Mouse (Mus musculus) liver, embryonic 14.5 days (tissue): ENCODE measurements around the gene Lin37. TPM values are rescaled to one million over a fixed set of nuclear protein-coding genes. Genes with fewer than 3 reads are reported as not detected.

Experiments used
- ATAC-seq: fragments of 200-750 bp; cut with Nextera tagmentation; 2 replicates; pipeline ENCODE4 v1.8.0; 2017; ENCODE audit warnings: moderate number of reproducible peaks, mild to moderate bottlenecking, moderate library complexity; ENCODE audit not compliant: insufficient read depth
- DNase-seq, 3 experiments: peaks; one replicate each; pipeline ENCODE4 v3.0.0-alpha.2; 2012 to 2013; ENCODE audit warnings: low read depth in 3 of 3, low spot score in 3 of 3
- H3K27ac ChIP-seq: fragments of 300-500 bp; sonication (generic); 2 replicates; pipeline ENCODE4 v1.5.1; 2014; ENCODE audit warnings: moderate library complexity, mild to moderate bottlenecking, control low read depth, inconsistent platforms
- H3K27me3 ChIP-seq: fragments of 300-500 bp; sonication (generic); 2 replicates; pipeline ENCODE4 v1.6.1; 2014; ENCODE audit warnings: mild to moderate bottlenecking, low read length, moderate library complexity; ENCODE audit not compliant: control insufficient read depth, insufficient read depth
- H3K36me3 ChIP-seq: fragments of 300-500 bp; sonication (generic); replicated peaks from 2 replicates; pipeline ENCODE4 v1.6.1; 2014; ENCODE audit warnings: low read depth; ENCODE audit not compliant: control insufficient read depth, insufficient read depth
- H3K4me1 ChIP-seq, 2 experiments: fragments of 200-500 bp in 1 of 2; fragments of 300-500 bp in 1 of 2; sonication (generic) in 1 of 2; replicated peaks; 2 replicates each; pipeline ENCODE4 v1.6.1; 2012 to 2014; ENCODE audit warnings: antibody characterized with exemption in 1 of 2, inconsistent platforms in 1 of 2, low read length in 1 of 2; ENCODE audit not compliant: control insufficient read depth in 2 of 2, insufficient read depth in 2 of 2
- H3K4me2 ChIP-seq: fragments of 300-500 bp; sonication (generic); 2 replicates; pipeline ENCODE4 v1.6.1; 2014; ENCODE audit warnings: low read depth, mild to moderate bottlenecking, control low read depth, moderate library complexity
- H3K4me3 ChIP-seq, 2 experiments: fragments of 200-500 bp in 1 of 2; fragments of 300-500 bp in 1 of 2; sonication (generic) in 1 of 2; 2 replicates each; pipeline ENCODE4 v1.5.1; 2012 to 2014; ENCODE audit warnings: low read depth in 2 of 2, low read length in 2 of 2, mild to moderate bottlenecking in 2 of 2, control low read depth in 1 of 2, inconsistent platforms in 1 of 2, moderate library complexity in 1 of 2; ENCODE audit not compliant: insufficient read depth in 1 of 2
- H3K9ac ChIP-seq: fragments of 300-500 bp; sonication (generic); replicated peaks from 2 replicates; pipeline ENCODE4 v1.6.1; 2014; ENCODE audit warnings: mild to moderate bottlenecking, control low read depth, moderate library complexity
- H3K9me3 ChIP-seq: fragments of 300-500 bp; sonication (generic); 2 replicates; pipeline ENCODE4 v1.6.1; 2016; ENCODE audit warnings: low read length, mixed read lengths; ENCODE audit not compliant: control insufficient read depth
- CTCF ChIP-seq: IDR thresholded peaks from 2 replicates; pipeline ENCODE4 v1.5.1; 2016; ENCODE audit warnings: antibody characterized with exemption, low read depth, control low read depth
- EP300 ChIP-seq: IDR thresholded peaks from 2 replicates; pipeline ENCODE4 v1.6.1; 2016; ENCODE audit warnings: antibody characterized with exemption, low read depth
- WGBS: fragments of 180-500 bp; shearing (Covaris S2); extraction: QIAGEN DNeasy Blood & Tissue Kit; methylation state at CpG from one replicate; pipeline ENCODE4 v1.1.7; 2014; ENCODE audit not compliant: insufficient replicate concordance; 5-methylcytosine and 5-hydroxymethylcytosine counted together
- polyA plus RNA-seq, 2 experiments: library from polyadenylated mRNA; depleted of rRNA in 1 of 2; stranded (reverse) in 1 of 2; unstranded in 1 of 2; fragments of >200 nt; fragmentation: Nextera tagmentation in 1 of 2; extraction: Ambion mirVana in 1 of 2; gene quantifications; 2 replicates each; pipeline versions ENCODE4 v1.2.1 to v1.2.3; 2012 to 2014

Gene Lin37
- polyA plus RNA-seq, 2 experiments = 17.6 to 21.2 TPM

GRCm38 (mm10) chr7:30524487-30524886 lies 35.2 kb downstream of the Lin37 start:
- no peak for ATAC-seq
- H3K27ac ChIP-seq = no peak overlapping the region
- H3K36me3 ChIP-seq = peaks cover 3% of the 10 kb centered on the region; the same call in 1 of the 2 replicates
- no peaks in the 10 kb centered on the region for H3K4me1 ChIP-seq
- no peak overlapping the region for H3K4me3 ChIP-seq
- H3K9ac ChIP-seq = no peak overlapping the region
- no peaks in the 10 kb centered on the region for H3K27me3 ChIP-seq
- TF ChIP-seq EP300 = no peak
- TF ChIP-seq CTCF = no peak
- H3K9me3 ChIP-seq = no peaks in the 10 kb centered on the region
- no peak overlapping the region for H3K4me2 ChIP-seq
- DNase-seq = no peak
- WGBS = 74% methylated on average over 6 of the region's 6 CpGs

- no peak for ATAC-seq
- H3K27ac ChIP-seq = no peak overlapping the region
- no peak for DNase-seq
- H3K27me3 ChIP-seq = no peaks in the 10 kb centered on the region
- no peaks in the 10 kb centered on the region for H3K9me3 ChIP-seq
- no peak overlapping the region for H3K4me3 ChIP-seq
- no peaks in the 10 kb centered on the region for H3K4me1 ChIP-seq
- no peak overlapping the region for H3K4me2 ChIP-seq
- WGBS = 78% methylated on average over 10 of the region's 10 CpGs
- no peak for TF ChIP-seq EP300
- TF ChIP-seq CTCF = no peak
- H3K9ac ChIP-seq = no peak overlapping the region
- no peaks in the 10 kb centered on the region for H3K36me3 ChIP-seq
Observed at GRCm38 (mm10) chr7:30522871-30523270, 36.8 kb downstream of the Lin37 start.

- no peak overlapping the region for H3K4me3 ChIP-seq
- no peak for ATAC-seq
- 64% methylated on average over 5 of the region's 5 CpGs for WGBS
- no peak overlapping the region for H3K9ac ChIP-seq
- H3K27ac ChIP-seq = no peak overlapping the region
- H3K4me2 ChIP-seq = no peak overlapping the region
- no peaks in the 10 kb centered on the region for H3K36me3 ChIP-seq
- DNase-seq = no peak
- no peaks in the 10 kb centered on the region for H3K4me1 ChIP-seq
- TF ChIP-seq CTCF = no peak
- no peak for TF ChIP-seq EP300
- H3K9me3 ChIP-seq = no peaks in the 10 kb centered on the region
- no peaks in the 10 kb centered on the region for H3K27me3 ChIP-seq
Observed at GRCm38 (mm10) chr7:30520856-30521255, 38.8 kb downstream of the Lin37 start.

GRCm38 (mm10) chr7:30520396-30520795 lies 39.2 kb downstream of the Lin37 start:
- no peak overlapping the region for H3K4me2 ChIP-seq
- no peaks in the 10 kb centered on the region for H3K9me3 ChIP-seq
- ATAC-seq = no peak
- no peaks in the 10 kb centered on the region for H3K4me1 ChIP-seq
- H3K27ac ChIP-seq = no peak overlapping the region
- no peaks in the 10 kb centered on the region for H3K36me3 ChIP-seq
- no peak overlapping the region for H3K9ac ChIP-seq
- no peaks in the 10 kb centered on the region for H3K27me3 ChIP-seq
- H3K4me3 ChIP-seq = no peak overlapping the region
- 61% methylated on average over 4 of the region's 4 CpGs for WGBS
- TF ChIP-seq EP300 (no peak), CTCF (no peak)
- DNase-seq = no peak

GRCm38 (mm10) chr7:30518325-30518724 lies 41.3 kb downstream of the Lin37 start:
- ATAC-seq (no peak), DNase-seq (no peak)
- H3K4me1 ChIP-seq = no peaks in the 10 kb centered on the region
- H3K9me3 ChIP-seq = no peaks in the 10 kb centered on the region
- WGBS = 36% methylated on average over 8 of the region's 8 CpGs
- H3K27me3 ChIP-seq = no peaks in the 10 kb centered on the region
- H3K4me3 ChIP-seq = no peak overlapping the region
- no peaks in the 10 kb centered on the region for H3K36me3 ChIP-seq
- H3K4me2 ChIP-seq = no peak overlapping the region
- no peak overlapping the region for H3K9ac ChIP-seq
- no peak overlapping the region for H3K27ac ChIP-seq
- TF ChIP-seq EP300 (no peak), CTCF (peak; percentile 48)
